Mouse (Mus musculus) hindbrain, embryonic 15.5 days (tissue): ENCODE data around the gene Rac3. TPM values are rescaled to one million over a fixed set of nuclear protein-coding genes. Genes with fewer than 3 reads are reported as not detected.

ENCODE experiments used
- ATAC-seq: fragments of 200-750 bp; cut with Nextera tagmentation; 2 replicates; pipeline ENCODE4 v1.8.0; 2017; ENCODE audit warnings: low read depth, moderate number of reproducible peaks, moderate TSS enrichment; ENCODE audit not compliant: low FRiP score
- H3K27ac ChIP-seq: fragments of 300-500 bp; sonication (generic); replicated peaks from 2 replicates; pipeline ENCODE4 v1.5.1; 2015; ENCODE audit warnings: mild to moderate bottlenecking, inconsistent platforms
- H3K27me3 ChIP-seq: fragments of 300-500 bp; sonication (generic); 2 replicates; pipeline ENCODE4 v1.6.1; 2015; ENCODE audit warnings: control low read depth, inconsistent platforms
- H3K36me3 ChIP-seq: fragments of 300-500 bp; sonication (generic); 2 replicates; pipeline ENCODE4 v1.6.1; 2015; ENCODE audit warnings: control low read depth, inconsistent platforms
- H3K4me1 ChIP-seq: fragments of 300-500 bp; sonication (generic); replicated peaks from 2 replicates; pipeline ENCODE4 v1.6.1; 2015; ENCODE audit warnings: control low read depth, inconsistent platforms
- H3K4me2 ChIP-seq: fragments of 300-500 bp; sonication (generic); 2 replicates; pipeline ENCODE4 v1.6.1; 2015; ENCODE audit warnings: moderate library complexity, mild to moderate bottlenecking, inconsistent platforms
- H3K4me3 ChIP-seq: fragments of 300-500 bp; sonication (generic); 2 replicates; pipeline ENCODE4 v1.5.1; 2015; ENCODE audit warnings: mild to moderate bottlenecking, inconsistent platforms
- H3K9ac ChIP-seq: fragments of 300-500 bp; sonication (generic); 2 replicates; pipeline ENCODE4 v1.6.1; 2015; ENCODE audit warnings: inconsistent platforms
- H3K9me3 ChIP-seq: fragments of 300-500 bp; sonication (generic); 2 replicates; pipeline ENCODE4 v1.6.1; 2016; ENCODE audit warnings: control low read depth, inconsistent platforms
- WGBS: fragments of 180-500 bp; shearing (Covaris S2); methylation state at CpG from one replicate; pipeline ENCODE4 v1.1.7; 2015; 5-methylcytosine and 5-hydroxymethylcytosine counted together
- polyA plus RNA-seq: library from polyadenylated mRNA; unstranded; fragments of >200 nt; fragmentation: Nextera tagmentation; extraction: Ambion mirVana; gene quantifications from 2 replicates; pipeline ENCODE4 v1.2.1, GENCODE M21; 2015

Rac3 gene
- polyA plus RNA-seq, 1 experiment from 2014 or later: 587 TPM

- Histone ChIP-seq H3K4me3 (no peak overlapping the region), H3K36me3 (peaks cover 3% of the 10 kb centered on the region; the same call in 1 of the 2 replicates), H3K27me3 (no peaks in the 10 kb centered on the region), H3K4me1 (no peaks in the 10 kb centered on the region), H3K4me2 (no peak overlapping the region), H3K9me3 (no peaks in the 10 kb centered on the region), H3K27ac (no peak overlapping the region), H3K9ac (no peak overlapping the region)
- WGBS: 90% methylated on average over 3 of the region's 3 CpGs
- ATAC-seq: no peak
Measured at GRCm38 (mm10) chr11:120689365-120689764, 31.9 kb upstream of the Rac3 start.

GRCm38 (mm10) chr11:120692471-120693011 is 28.7 kb upstream of the Rac3 start:
- Histone ChIP-seq H3K4me2 (no peak overlapping the region), H3K9me3 (no peaks in the 10 kb centered on the region), H3K27ac (no peak overlapping the region), H3K27me3 (no peaks in the 10 kb centered on the region), H3K36me3 (peaks cover 9% of the 10 kb centered on the region; the same call in 1 of the 2 replicates), H3K4me1 (no peaks in the 10 kb centered on the region), H3K9ac (no peak overlapping the region), H3K4me3 (no peak overlapping the region)
- ATAC-seq: no peak
- WGBS: 96% methylated on average over 4 of the region's 4 CpGs

- ATAC-seq: no peak
- Histone ChIP-seq H3K27me3 (no peaks in the 10 kb centered on the region), H3K36me3 (peaks cover 9% of the 10 kb centered on the region; the same call in 1 of the 2 replicates), H3K9ac (no peak overlapping the region), H3K4me3 (no peak overlapping the region), H3K9me3 (no peaks in the 10 kb centered on the region), H3K27ac (no peak overlapping the region), H3K4me2 (no peak overlapping the region), H3K4me1 (no peaks in the 10 kb centered on the region)
- 52% methylated on average over 3 of the region's 3 CpGs for WGBS
Measured at GRCm38 (mm10) chr11:120693461-120693860, 27.8 kb upstream of the Rac3 start.

- H3K9me3 ChIP-seq: no peaks in the 10 kb centered on the region
- H3K27ac ChIP-seq: no peak overlapping the region
- no peak overlapping the region for H3K4me2 ChIP-seq
- peak; percentile 69; the same call in 1 of the 2 replicates for ATAC-seq
- peaks cover 9% of the 10 kb centered on the region; the same call in 1 of the 2 replicates for H3K36me3 ChIP-seq
- 15% methylated on average over 4 of the region's 4 CpGs for WGBS
- no peak overlapping the region for H3K9ac ChIP-seq
- H3K27me3 ChIP-seq: no peaks in the 10 kb centered on the region
- H3K4me1 ChIP-seq: no peaks in the 10 kb centered on the region
- H3K4me3 ChIP-seq: no peak overlapping the region
Measured at GRCm38 (mm10) chr11:120695184-120695583, 26.1 kb upstream of the Rac3 start.

- no peak overlapping the region for H3K27ac ChIP-seq
- no peak overlapping the region for H3K9ac ChIP-seq
- H3K4me2 ChIP-seq: no peak overlapping the region
- peak; percentile 42; the same call in 1 of the 2 replicates for ATAC-seq
- no peak overlapping the region for H3K4me3 ChIP-seq
- no peaks in the 10 kb centered on the region for H3K4me1 ChIP-seq
- 41% methylated on average over 12 of the region's 12 CpGs for WGBS
- peaks cover 9% of the 10 kb centered on the region; the same call in 1 of the 2 replicates for H3K36me3 ChIP-seq
- no peaks in the 10 kb centered on the region for H3K27me3 ChIP-seq
- H3K9me3 ChIP-seq: no peaks in the 10 kb centered on the region
Measured at GRCm38 (mm10) chr11:120695641-120696040, 25.6 kb upstream of the Rac3 start.

GRCm38 (mm10) chr11:120696568-120696967 is 24.7 kb upstream of the Rac3 start:
- 91% methylated on average over 6 of the region's 6 CpGs for WGBS
- H3K36me3 ChIP-seq: peaks cover 11% of the 10 kb centered on the region
- no peaks in the 10 kb centered on the region for H3K27me3 ChIP-seq
- H3K9me3 ChIP-seq: no peaks in the 10 kb centered on the region
- ATAC-seq: no peak
- no peaks in the 10 kb centered on the region for H3K4me1 ChIP-seq
- H3K27ac ChIP-seq: no peak overlapping the region
- no peak overlapping the region for H3K4me2 ChIP-seq
- no peak overlapping the region for H3K9ac ChIP-seq
- no peak overlapping the region for H3K4me3 ChIP-seq

GRCm38 (mm10) chr11:120697741-120698140 is 23.5 kb upstream of the Rac3 start:
- no peaks in the 10 kb centered on the region for H3K4me1 ChIP-seq
- H3K4me3 ChIP-seq: no peak overlapping the region
- H3K4me2 ChIP-seq: no peak overlapping the region
- no peaks in the 10 kb centered on the region for H3K27me3 ChIP-seq
- no peak overlapping the region for H3K9ac ChIP-seq
- no peak for ATAC-seq
- whole genome bisulfite sequencing: 75% methylated on average over 10 of the region's 10 CpGs
- H3K9me3 ChIP-seq: no peaks in the 10 kb centered on the region
- H3K36me3 ChIP-seq: peaks cover 18% of the 10 kb centered on the region
- H3K27ac ChIP-seq: no peak overlapping the region

- no peak for ATAC-seq
Measured at GRCm38 (mm10) chr11:120703696-120704454, 17.4 kb upstream of the Rac3 start.

GRCm38 (mm10) chr11:120704486-120705325 is 16.6 kb upstream of the Rac3 start:
- Histone ChIP-seq H3K27me3 (no peaks in the 10 kb centered on the region), H3K4me2 (no peak overlapping the region), H3K4me1 (peaks cover 22% of the 10 kb centered on the region), H3K9ac (0 out of 2 replicates have a peak overlapping the region, but pooled peaks have one; percentile 7), H3K9me3 (no peaks in the 10 kb centered on the region), H3K36me3 (peaks cover 14% of the 10 kb centered on the region; the same call in 1 of the 2 replicates), H3K27ac (no peak overlapping the region), H3K4me3 (no peak overlapping the region)
- ATAC-seq: no peak
- WGBS: 23% methylated on average over 8 of the region's 8 CpGs

More at GRCm38 (mm10) chr11:120703696-120704454, 17.4 kb upstream of the Rac3 start:
- Histone ChIP-seq H3K27ac (no peak overlapping the region), H3K4me3 (no peak overlapping the region), H3K4me2 (no peak overlapping the region), H3K9ac (no peak overlapping the region), H3K27me3 (no peaks in the 10 kb centered on the region), H3K9me3 (no peaks in the 10 kb centered on the region), H3K4me1 (peaks cover 22% of the 10 kb centered on the region), H3K36me3 (peaks cover 14% of the 10 kb centered on the region; the same call in 1 of the 2 replicates)
- 32% methylated on average over 15 of the region's 15 CpGs for WGBS

- H3K36me3 ChIP-seq: peaks cover 14% of the 10 kb centered on the region; the same call in 1 of the 2 replicates
- no peaks in the 10 kb centered on the region for H3K9me3 ChIP-seq
- H3K4me2 ChIP-seq: no peak overlapping the region
- WGBS: 65% methylated on average over 5 of the region's 5 CpGs
- no peaks in the 10 kb centered on the region for H3K27me3 ChIP-seq
- H3K4me3 ChIP-seq: no peak overlapping the region
- no peak overlapping the region for H3K9ac ChIP-seq
- no peak for ATAC-seq
- H3K27ac ChIP-seq: no peak overlapping the region
- peaks cover 22% of the 10 kb centered on the region for H3K4me1 ChIP-seq
Measured at GRCm38 (mm10) chr11:120706120-120706519, 15.2 kb upstream of the Rac3 start.

- peaks cover 25% of the 10 kb centered on the region for H3K4me1 ChIP-seq
- no peaks in the 10 kb centered on the region for H3K27me3 ChIP-seq
- H3K9me3 ChIP-seq: no peaks in the 10 kb centered on the region
- H3K4me3 ChIP-seq: no peak overlapping the region
- ATAC-seq: no peak
- H3K4me2 ChIP-seq: no peak overlapping the region
- no peak overlapping the region for H3K9ac ChIP-seq
- no peak overlapping the region for H3K27ac ChIP-seq
- H3K36me3 ChIP-seq: peaks cover 6% of the 10 kb centered on the region; the same call in 1 of the 2 replicates
- 15% methylated on average over 12 of the region's 12 CpGs for WGBS
Measured at GRCm38 (mm10) chr11:120707225-120707624, 14.0 kb upstream of the Rac3 start.

- H3K4me3 ChIP-seq: no peak overlapping the region
- no peak for ATAC-seq
- no peaks in the 10 kb centered on the region for H3K9me3 ChIP-seq
- 0 out of 2 replicates have a peak, but pooled peaks cover 3% of the 10 kb centered on the region for H3K36me3 ChIP-seq
- H3K27ac ChIP-seq: no peak overlapping the region
- H3K9ac ChIP-seq: no peak overlapping the region
- H3K4me2 ChIP-seq: no peak overlapping the region
- H3K4me1 ChIP-seq: peaks cover 33% of the 10 kb centered on the region
- 41% methylated on average over 5 of the region's 5 CpGs for WGBS
- no peaks in the 10 kb centered on the region for H3K27me3 ChIP-seq
Measured at GRCm38 (mm10) chr11:120707969-120708368, 13.3 kb upstream of the Rac3 start.
